Mouse (Mus musculus) cerebellum, adult 2 months (tissue): ENCODE measurements around the gene Col11a1. TPM values are rescaled to one million over a fixed set of nuclear protein-coding genes. Genes with fewer than 3 reads are reported as not detected.

Source experiments
- DNase-seq, 2 experiments: peaks; one replicate each; pipeline ENCODE4 v3.0.0; 2021
- H3K27ac ChIP-seq: fragments of 200-500 bp; 2 replicates; pipeline ENCODE4 v1.5.1; 2012; ENCODE audit warnings: low read length, control low read depth, inconsistent platforms; ENCODE audit not compliant: insufficient read depth
- H3K27me3 ChIP-seq: fragments of 200-500 bp; 2 replicates; pipeline ENCODE4 v1.6.1; 2012; ENCODE audit warnings: inconsistent platforms, mild to moderate bottlenecking, low read length, moderate library complexity; ENCODE audit not compliant: control insufficient read depth, insufficient read depth
- H3K4me1 ChIP-seq: fragments of 200-500 bp; 2 replicates; pipeline ENCODE4 v1.6.1; 2011; ENCODE audit warnings: low read length; ENCODE audit not compliant: control insufficient read depth, insufficient read depth
- H3K4me3 ChIP-seq: fragments of 200-500 bp; replicated peaks from 2 replicates; pipeline ENCODE3; 2011; ENCODE audit warnings: mild to moderate bottlenecking, low read depth, low read length, control low read depth; ENCODE audit not compliant: insufficient read depth
- CTCF ChIP-seq: fragments of 200-500 bp; IDR thresholded peaks from 2 replicates; pipeline ENCODE4 v1.5.1; 2011; ENCODE audit warnings: low read depth, mild to moderate bottlenecking, control low read depth, low read length, moderate library complexity, borderline replicate concordance; ENCODE audit not compliant: insufficient read depth
- POLR2A ChIP-seq: fragments of 200-500 bp; IDR thresholded peaks from 2 replicates; pipeline ENCODE4 v1.6.1; 2011; ENCODE audit warnings: low read length, control low read depth, borderline replicate concordance; ENCODE audit not compliant: insufficient read depth
- WGBS: fragments of 180-500 bp; shearing (Covaris S2); methylation state at CpG from one replicate; pipeline ENCODE4 v1.1.7; 2018; 5-methylcytosine and 5-hydroxymethylcytosine counted together
- polyA plus RNA-seq: library from polyadenylated mRNA; depleted of rRNA; stranded (reverse); fragments of >200 nt; gene quantifications from 2 replicates; pipeline ENCODE4 v1.2.3, GENCODE M21; 2012; rRNA removed

Col11a1 gene
- polyA plus RNA-seq: 8.5 and 11.2 TPM in 2 replicates

DNA sequence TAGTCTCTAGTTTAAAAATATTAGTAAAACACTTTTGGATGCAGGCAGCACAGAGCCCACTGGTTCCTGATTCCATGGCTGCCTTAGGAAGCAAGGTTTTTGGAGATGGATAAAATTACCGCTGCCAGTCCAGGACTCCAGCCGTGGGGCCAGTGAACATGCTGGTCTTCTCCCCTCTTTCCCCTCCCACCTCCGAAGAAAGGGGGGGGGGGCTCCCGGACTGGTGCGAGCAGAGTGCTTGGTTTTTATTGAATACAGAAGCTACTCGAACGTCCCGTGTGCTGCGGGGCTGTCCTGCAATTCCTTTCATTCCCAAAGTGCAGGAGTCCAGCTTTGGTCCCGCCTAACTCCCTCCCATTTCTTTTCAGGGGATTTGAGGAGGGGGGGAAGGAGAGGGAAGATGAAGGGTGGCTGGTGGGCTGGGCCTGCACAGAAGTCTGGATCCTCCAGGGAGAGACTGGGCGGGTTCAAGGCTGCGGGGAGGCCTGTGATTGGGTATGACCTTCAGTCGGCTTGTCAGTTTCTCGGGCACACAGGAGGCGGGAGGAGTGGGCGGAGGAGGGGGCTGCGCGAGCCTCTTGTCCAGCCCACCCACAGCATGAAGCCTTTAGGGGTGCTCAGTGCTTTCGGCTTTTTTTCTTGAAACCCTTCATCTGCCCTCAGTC lies at the start of gene Col11a1:
Gene Col11a1 (plus strand): TSS at position 570 of the 665 bp plus-strand sequence.
- Histone ChIP-seq H3K27ac (no peak within 1 kb of the TSS), H3K4me1 (no peaks in the 10 kb centered on the region), H3K27me3 (no peaks in the 10 kb centered on the region), H3K4me3 (peak within 1 kb of the TSS; percentile 64)
- WGBS: 1% methylated on average over 19 of the region's 19 CpGs
- TF ChIP-seq CTCF (no peak), POLR2A (no peak)
- DNase-seq: peak; percentile 49 to 54

DNA sequence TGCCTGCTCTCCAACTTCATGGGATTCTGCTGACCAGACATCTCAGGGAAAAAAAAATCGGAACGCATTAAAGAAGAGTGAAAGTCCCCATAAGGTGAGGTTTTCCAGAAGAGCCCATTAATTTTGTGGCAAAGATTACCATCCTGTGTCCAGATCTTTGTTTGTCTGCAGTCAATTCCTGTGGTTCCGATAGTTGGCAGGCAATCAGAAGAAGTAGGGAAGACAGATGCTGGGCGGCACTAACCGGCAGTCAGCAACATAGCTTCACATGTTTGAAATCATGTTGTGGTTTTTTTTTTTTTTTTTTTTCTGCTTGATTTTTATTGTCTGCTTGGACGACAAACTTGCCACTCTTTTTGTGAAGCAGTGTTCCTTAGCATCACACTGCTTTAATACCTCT lies 39.4 kb upstream of the Col11a1 start:
- Histone ChIP-seq H3K27ac (no peak overlapping the region), H3K27me3 (no peaks in the 10 kb centered on the region), H3K4me1 (no peaks in the 10 kb centered on the region), H3K4me3 (no peak overlapping the region)
- no peak for DNase-seq
- 15% methylated on average over 6 of the region's 6 CpGs for WGBS
- TF ChIP-seq CTCF (no peak), POLR2A (no peak)

DNA sequence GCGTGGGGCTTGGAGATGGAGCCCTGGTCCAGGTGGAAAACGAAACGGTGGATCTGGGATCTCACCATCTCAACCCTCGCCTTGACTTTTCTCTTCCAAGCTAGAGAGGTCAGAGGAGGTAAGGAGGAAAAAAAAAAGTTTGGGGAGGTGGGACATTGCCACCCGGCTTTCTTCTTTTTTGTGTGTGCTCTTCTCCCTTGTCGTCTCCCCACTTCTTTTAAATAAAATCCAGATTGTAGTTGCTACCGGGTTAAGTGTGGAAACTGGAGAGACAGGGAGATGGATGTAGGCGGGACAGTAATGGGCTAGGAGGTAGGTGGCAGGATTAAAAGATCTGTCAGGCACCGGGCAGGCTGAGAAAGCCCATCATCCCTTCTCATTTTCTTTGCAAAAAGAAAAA lies 546 bp downstream of the Col11a1 start:
- H3K4me3 ChIP-seq: peak overlapping the region; percentile 64
- DNase-seq: no peak
- WGBS: 2% methylated on average over 9 of the region's 9 CpGs
- no peak for TF ChIP-seq POLR2A
- no peak for TF ChIP-seq CTCF
- no peak overlapping the region for H3K27ac ChIP-seq
- no peaks in the 10 kb centered on the region for H3K4me1 ChIP-seq
- H3K27me3 ChIP-seq: no peaks in the 10 kb centered on the region

DNA sequence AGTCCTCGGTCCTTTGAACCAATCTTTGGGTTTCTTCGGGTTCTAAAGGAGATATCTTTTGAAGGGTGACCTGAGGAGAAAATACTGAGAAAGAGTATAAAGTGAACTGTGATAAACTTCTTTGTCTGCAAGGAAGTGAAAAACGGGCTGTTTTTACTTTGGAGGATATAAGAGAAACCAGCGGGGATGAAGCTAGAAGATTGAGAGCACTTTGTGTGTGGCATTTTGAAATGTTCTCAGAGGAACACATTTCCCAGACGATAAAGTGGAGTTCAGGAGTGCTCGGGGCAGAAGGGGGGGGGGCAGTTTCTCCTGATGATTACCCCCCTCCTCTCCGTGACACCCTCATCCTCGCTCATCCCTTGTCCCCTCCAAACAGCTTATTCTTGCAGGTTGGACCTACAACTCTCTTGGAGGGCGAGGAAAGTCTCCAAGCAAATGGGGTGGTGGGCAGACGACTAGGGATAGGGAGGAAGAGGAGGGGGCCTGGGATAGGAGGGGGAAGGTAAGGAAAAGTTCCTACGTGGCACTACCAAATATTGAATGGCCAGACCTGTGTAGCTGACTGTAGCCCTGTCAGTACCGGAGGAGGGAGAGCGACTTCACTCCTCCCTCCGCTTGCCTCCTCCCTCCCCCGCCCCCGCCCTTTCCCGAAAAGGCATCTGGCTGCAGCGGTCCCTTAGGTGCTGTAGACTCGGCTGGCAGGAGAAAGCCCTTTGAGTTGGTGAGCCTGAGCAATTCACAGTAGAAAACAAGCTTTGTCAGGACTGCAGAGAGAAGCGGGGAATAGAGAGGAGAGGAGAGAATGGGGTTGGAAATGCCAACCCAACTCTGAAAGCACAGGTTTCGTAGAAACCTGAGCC lies 1.2 kb downstream of the Col11a1 start:
- H3K4me1 ChIP-seq: no peaks in the 10 kb centered on the region
- peak; percentile 23 to 30 for DNase-seq
- H3K4me3 ChIP-seq: peak overlapping the region; percentile 66
- TF ChIP-seq CTCF (no peak), POLR2A (no peak)
- H3K27me3 ChIP-seq: no peaks in the 10 kb centered on the region
- under 1% methylated on average over 21 of the region's 21 CpGs for WGBS
- H3K27ac ChIP-seq: no peak overlapping the region

DNA sequence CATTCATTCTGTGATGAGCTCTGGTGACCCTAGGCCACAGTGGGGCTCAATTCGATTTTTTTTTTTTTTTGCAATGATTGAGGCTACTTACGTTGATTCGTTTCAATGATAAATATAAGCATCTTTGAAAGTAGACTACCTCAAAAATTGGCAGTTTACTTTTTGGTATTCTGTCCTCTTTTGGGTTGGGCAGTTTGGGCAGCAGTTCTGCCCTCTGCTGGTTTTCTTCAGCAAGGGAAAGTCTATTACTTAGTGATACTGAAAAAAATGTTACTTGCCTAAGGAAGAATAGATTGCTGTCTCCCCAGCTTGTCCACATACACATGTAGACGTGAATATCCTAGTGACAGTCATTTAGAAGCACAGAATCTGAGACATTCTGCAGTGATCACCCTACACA lies 2.0 kb downstream of the Col11a1 start:
- DNase-seq: peak; percentile 13 to 22
- no peak overlapping the region for H3K27ac ChIP-seq
- TF ChIP-seq CTCF (peak; percentile 30; the same call in 1 of the 2 replicates), POLR2A (no peak)
- WGBS: 2% methylated on average over 4 of the region's 4 CpGs
- no peaks in the 10 kb centered on the region for H3K4me1 ChIP-seq
- peak overlapping the region; percentile 66 for H3K4me3 ChIP-seq
- no peaks in the 10 kb centered on the region for H3K27me3 ChIP-seq

DNA sequence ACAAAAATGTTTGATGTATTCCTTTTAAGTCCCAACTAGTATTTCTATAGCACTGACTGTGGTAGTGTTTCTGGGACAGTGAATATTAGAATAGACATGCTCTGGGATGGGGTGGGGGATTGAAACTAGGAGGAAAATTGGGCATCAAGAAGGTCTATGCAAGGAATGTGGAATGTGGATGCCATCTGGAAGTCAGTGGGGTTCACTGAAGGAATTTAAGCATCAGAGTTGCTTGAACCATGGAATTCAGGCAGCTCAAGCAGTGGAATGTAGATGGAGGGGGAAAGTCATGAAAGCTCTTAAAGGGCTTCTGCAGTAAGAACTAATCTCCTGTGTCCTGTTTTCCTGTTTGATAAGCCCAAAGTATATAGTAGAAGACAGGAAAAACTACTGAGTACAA lies 22.1 kb downstream of the Col11a1 start:
- no peak overlapping the region for H3K4me3 ChIP-seq
- H3K27me3 ChIP-seq: no peaks in the 10 kb centered on the region
- no peak overlapping the region for H3K27ac ChIP-seq
- TF ChIP-seq CTCF: no peak
- TF ChIP-seq POLR2A: no peak
- no peaks in the 10 kb centered on the region for H3K4me1 ChIP-seq
- no peak for DNase-seq

DNA sequence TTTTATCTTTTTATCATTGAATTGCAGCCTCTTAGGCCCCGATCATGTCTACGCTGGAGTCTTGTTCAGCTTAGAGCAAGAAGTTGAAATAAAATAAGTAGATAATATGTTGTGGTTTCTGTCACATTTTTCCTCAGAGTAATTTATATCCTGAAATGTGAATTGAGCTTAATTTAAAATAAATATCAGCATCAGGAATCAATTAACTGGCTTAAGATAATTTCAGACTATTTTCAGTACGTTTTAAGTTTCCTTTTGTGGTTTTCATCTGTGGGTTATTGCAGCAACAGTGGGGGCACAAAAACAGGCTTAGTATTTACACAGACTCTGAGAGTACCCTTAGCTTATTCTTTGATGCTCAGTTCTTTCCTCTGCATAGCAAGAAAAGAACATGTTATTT lies 23.2 kb downstream of the Col11a1 start:
- no peak for TF ChIP-seq CTCF
- no peak for TF ChIP-seq POLR2A
- H3K4me1 ChIP-seq: no peaks in the 10 kb centered on the region
- H3K27me3 ChIP-seq: no peaks in the 10 kb centered on the region
- WGBS: 92% methylated on average over 3 of the region's 3 CpGs
- no peak overlapping the region for H3K27ac ChIP-seq
- H3K4me3 ChIP-seq: no peak overlapping the region
- no peak for DNase-seq

DNA sequence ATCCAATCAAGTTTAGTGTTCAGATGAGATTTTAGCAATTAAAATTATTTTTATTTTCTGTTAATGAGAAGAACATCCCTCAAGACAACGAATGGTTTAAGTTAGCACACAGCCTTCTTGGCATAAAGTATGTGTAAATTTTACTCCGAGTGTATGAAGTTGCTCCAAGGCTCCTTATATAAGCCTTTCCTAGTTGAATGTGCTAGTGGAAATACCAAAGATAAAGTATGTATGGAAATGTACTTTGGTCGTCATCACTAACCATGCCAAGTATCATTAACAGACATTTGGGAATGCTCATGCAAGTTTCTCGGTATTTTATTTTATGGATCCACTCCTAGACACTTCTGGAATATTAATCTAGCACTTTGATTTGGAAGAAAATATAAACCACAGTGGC lies 34.8 kb downstream of the Col11a1 start:
- WGBS: 91% methylated on average over 4 of the region's 4 CpGs
- H3K27me3 ChIP-seq: no peaks in the 10 kb centered on the region
- no peak for DNase-seq
- no peak overlapping the region for H3K27ac ChIP-seq
- H3K4me3 ChIP-seq: no peak overlapping the region
- H3K4me1 ChIP-seq: no peaks in the 10 kb centered on the region
- TF ChIP-seq CTCF (no peak), POLR2A (no peak)
